Mouse (Mus musculus) gastrocnemius, postnatal 14 days (tissue): ENCODE results near the gene Ccser1. TPM values are rescaled to one million over a fixed set of nuclear protein-coding genes. Genes with fewer than 3 reads are reported as not detected.

Experiments
- DNase-seq: peaks from one replicate; pipeline ENCODE4 v3.0.0; 2021; ENCODE audit warnings: mixed read lengths
- intact Hi-C: fragments of 180-260 bp; cut with DNase I; formaldehyde crosslinking; loops from one replicate; pipeline ENCODE4 v1.15.1; 2025; ENCODE audit warnings: low total_unique reads
- total RNA-seq, 2 experiments: library from RNA; stranded (reverse); gene quantifications; 2 replicates each; pipeline ENCODE4 v1.2.3; 2021

Ccser1 gene
- total RNA-seq, 2 experiments from 2014 or later = 2.0 to 4.0 TPM

DNA sequence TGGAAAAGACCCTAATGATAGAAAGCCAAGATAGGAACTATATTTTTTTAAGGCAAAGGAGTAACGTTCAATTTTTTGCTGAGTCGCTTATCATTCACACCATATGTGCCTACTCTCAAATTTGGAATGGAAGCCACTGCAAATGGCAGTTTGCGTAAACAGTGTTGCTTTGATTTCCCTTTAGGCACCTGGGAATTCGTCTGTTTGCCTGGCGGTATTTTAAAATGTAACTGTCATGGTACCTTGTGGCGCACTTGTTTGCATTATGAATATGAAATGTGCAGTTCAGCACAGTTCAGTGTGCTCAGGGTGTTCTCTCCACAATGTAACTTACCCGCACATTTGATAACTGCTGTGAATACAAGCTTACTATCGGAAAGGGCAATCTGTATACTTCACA, 387.8 kb downstream of the Ccser1 start:
- intact Hi-C loops = no loop called here
- no peak for DNase-seq

DNA sequence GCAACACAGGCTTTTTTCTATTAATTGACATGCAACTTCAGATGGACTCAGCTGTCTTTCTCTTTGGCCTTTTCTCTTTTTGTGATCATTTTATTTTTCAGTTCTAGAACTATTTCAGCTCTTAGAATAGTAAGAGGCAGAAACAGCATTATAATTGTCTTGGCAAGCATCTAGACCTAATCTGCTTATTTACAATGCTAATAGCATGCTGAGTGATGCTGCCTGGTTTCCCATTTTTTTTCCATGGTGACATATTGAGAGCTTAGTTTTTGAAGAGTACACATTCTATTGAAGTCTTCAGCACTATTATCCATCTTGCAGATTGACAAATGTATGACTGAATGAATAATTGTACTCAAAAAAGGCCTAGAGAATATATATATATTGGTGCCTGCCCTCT, 401.6 kb downstream of the Ccser1 start:
- intact Hi-C loops = no loop called here

DNA sequence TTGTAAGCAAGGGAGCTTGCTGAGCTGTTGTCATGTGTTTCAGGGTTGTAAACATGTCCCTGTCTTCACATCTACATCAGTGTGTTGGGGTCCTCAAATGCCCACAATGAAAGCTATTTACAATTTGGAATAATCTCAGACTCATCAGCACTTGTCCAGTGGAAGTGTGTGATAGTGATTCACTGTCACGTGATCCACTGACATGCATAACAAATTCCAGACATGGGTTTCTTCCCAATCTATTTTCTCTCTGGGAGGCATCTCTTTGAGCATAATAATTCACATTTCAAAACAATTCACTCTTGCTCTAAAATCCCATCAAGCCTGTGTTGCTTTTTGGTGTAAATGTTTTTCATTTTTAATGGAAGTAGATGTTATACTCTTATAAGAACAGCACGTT, 408.9 kb downstream of the Ccser1 start:
- no peak for DNase-seq
- intact Hi-C loops = no loop called here

More for the DNA sequence above, 401.6 kb downstream of the Ccser1 start:
- no peak for DNase-seq

DNA sequence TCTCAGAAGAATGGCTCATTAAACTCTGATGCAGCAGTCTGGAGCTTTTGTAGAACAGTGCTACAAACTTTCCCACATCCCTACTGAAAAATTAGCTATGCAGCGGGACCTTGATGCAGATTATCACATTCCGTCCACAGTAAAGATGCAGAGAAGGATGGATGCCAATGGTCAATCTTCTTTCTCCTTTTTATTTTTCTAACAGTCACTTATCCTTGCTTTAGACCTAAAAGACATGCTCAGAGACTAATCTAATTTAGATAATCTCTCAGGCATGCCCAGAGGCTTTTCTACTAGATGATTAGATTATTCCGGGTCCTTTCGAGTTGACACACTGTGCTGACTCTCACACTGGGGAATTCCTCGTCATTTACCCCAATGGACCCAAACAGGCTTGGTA, 421.8 kb downstream of the Ccser1 start:
- no peak for DNase-seq
- intact Hi-C loops = no loop called here

DNA sequence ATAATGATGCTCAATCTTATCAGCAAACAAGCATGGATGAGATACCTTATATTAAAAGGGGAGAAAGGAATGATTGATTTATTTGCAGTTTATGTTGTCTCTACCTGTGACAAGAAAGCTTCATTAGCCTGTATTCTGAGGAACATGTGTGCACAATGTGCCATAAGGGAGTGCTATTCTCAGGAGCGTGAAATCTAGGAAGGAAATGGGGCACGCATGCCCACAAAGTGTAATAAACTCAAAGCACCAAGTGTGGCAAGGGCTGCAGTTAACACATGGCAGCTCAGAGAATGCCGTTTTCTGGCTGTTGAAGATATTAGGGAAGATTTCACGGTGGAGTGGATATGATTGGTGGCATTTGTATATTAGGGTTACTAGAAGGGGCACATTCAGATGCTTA, 434.8 kb downstream of the Ccser1 start:
- intact Hi-C loops = no loop called here
- no peak for DNase-seq

DNA sequence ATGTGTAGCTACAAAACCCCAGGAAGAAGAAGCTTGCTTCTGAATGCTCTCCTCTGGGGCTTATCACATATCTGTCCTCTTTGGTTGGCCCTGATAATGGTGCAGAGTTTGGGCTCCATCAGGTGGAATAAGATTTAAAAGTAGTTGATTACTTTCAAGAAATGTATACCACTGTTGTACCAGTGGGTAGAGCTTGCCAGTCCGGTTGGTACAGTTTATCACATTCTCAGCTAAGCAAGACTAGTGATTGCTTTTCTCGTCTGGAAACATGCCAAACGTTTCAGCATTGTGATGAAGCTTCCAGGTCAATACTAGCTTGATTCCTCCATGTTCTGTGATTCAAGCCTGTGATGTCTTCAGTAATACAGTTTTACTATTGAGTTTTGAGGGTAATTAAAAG, 441.6 kb downstream of the Ccser1 start:
- DNase-seq = no peak
- intact Hi-C loops = no loop called here

DNA sequence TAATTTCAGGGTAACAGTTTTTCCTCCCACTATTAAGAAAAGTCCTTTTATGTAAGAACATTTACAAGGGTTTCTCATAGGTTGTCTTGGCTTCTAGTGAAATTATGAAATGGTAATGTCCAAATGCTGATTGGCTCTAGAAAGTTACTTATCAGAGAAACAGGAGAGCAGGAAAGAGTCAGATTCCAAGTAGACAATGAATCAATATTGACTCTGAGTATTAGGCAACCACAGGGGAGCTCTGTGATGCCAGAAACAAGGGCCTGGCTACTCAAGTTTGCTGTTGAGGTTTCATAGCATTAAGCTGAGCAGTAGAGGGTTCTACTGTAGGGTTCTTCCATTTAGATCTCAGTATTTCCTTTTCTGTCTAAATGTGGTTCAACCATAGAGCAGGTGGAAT, 481.3 kb downstream of the Ccser1 start:
- intact Hi-C loops = no loop called here
- no peak for DNase-seq

DNA sequence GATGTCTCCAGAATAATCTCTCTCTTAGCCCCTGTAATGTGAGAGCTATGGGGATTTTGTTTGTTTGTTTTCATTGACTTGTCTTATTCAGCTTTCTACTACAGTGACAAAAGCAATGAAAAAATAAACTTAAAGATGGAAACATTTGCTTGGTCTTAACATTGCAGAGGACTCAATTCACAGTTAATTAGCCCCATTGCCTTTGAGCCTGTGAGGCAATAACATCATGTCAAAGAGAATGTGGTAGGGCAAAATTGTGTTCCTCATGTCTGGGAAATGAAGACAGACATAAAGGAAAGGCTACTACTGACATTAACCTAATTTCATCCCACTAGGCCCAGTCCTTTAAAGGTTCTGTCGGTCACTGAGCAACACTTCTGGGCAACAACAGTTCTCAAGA, 484.4 kb downstream of the Ccser1 start:
- no peak for DNase-seq
- intact Hi-C loops = no loop called here

DNA sequence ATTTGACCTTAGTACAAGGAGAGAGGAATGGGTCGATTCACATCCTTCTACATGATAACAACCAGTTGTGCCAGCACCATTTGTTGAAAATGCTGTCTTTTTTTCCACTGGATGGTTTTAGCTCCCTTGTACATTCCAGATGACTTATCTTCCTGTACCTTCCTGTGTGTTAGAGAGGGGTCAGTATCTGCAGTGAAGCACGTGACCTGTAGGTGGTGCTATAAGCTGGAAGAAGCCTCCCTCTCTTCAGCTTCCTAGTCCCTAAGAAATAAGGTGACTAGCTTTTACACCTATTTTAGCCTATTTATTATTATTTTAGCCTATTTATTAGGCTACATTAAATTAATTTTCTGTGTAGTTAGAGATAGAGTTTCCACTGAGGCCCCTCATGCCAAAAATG, 506.9 kb downstream of the Ccser1 start:
- no peak for DNase-seq
- intact Hi-C loops = no loop called here

DNA sequence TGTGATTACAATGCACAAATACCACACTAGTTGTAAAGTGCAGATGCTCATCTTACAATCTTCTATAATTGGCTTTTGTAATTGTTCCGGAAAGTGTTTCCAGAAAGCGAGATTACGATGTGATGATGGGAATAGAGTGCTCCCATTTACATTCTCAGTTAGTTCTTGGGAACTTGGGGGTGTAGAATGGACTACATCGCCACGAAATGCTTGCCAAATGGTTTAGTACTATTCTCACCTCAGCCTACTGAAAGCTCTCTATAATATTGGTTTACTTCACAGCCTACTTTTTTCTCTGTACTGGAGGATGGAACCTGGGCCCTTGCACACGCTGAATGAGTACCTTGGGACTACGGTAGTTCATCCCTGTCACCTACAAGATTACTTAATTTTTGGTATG, 522.9 kb downstream of the Ccser1 start:
- intact Hi-C loops = no loop called here
- no peak for DNase-seq

DNA sequence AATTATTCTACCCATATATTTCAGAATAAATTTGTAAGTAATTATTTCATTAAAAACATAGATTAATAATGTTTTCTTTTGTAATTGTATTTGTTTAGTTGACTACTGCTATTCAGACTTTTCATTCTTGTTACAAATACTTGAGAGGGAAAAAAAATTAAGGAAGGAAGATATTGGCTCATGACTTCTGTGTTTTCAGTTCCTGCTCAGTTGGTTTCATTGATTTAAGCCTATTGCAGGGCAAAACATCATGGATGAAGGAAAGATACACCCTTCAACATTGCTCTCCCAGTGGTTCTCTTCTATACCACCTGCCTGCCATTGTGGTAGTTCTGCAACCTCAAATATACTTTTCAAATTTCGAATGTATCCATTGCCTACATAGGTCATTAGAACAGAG, 541.1 kb downstream of the Ccser1 start:
- intact Hi-C loops = no loop called here
- no peak for DNase-seq

DNA sequence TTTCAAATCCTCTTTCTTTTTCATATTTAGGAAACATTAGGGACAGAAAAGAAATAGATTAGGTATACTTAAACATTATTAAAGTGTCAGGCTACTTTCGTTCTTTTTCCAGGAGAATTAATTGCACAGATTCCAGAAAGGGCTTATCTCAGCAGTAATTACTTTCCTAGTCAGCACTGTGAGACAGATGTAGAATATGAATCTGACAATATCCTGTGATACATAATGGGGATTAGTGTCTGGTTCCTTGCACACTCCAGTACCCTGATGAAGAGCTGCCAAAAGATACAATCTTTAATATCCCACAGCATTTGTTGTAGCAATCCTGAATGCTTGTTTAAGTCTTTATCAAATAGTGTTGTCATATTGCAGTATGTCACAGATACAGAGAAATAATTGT, 548.9 kb downstream of the Ccser1 start:
- intact Hi-C loops = no loop called here
- no peak for DNase-seq

DNA sequence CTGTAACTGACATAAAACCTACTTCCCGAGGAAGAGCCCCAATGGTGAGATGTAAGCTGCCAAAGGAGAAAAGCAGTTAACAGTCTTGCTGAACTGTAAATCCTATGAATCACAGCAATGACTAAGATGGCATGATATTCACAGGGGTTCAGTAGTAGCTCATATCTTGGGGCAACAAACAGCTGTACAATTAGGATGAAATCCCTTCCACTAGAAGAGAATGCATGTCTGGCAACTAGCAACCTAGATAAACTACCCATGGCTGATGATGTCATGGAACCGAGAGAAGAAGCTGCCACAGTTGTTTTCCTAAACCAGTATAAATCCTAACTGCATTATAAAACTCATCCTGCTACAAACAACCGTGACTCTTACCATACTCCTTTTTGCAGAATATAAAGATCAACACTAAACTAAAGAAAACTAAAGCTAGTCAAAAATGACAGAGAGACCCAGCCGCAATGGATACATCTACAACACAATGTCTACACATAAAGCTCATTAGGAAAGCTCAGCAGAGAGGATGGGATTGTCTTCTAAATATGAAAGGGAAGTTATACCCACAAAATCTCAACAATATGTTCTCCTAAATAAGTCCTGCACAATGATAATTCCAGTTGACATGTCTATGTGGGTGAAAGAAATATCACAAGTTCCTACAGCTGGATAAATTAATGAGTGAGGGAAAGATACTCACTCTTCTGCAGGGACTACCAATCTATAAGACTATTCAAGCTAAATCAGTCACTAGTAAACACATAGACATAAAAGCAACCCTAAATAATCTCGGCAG, 550.2 kb downstream of the Ccser1 start:
- DNase-seq = no peak
- intact Hi-C loops = no loop called here

DNA sequence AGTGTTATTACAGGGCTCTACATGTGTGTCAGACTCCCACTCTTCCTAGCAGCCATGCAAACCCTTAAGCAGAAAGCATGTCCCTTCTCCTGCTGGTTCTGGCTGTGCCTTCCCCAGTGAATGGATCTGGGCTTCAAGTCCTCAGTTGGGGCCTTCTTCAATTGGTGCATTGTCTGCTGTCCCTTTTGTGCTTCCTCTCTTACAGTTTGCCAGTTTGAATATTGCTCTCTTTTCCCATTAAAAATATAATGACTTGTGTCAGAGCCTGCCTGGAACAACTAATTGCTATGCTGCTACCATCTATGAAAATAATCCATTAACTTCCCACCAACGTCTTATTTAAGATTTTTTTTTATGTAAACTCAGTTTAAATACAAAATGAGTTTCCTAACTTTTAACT, 566.2 kb downstream of the Ccser1 start:
- no peak for DNase-seq
- intact Hi-C loops = no loop called here

DNA sequence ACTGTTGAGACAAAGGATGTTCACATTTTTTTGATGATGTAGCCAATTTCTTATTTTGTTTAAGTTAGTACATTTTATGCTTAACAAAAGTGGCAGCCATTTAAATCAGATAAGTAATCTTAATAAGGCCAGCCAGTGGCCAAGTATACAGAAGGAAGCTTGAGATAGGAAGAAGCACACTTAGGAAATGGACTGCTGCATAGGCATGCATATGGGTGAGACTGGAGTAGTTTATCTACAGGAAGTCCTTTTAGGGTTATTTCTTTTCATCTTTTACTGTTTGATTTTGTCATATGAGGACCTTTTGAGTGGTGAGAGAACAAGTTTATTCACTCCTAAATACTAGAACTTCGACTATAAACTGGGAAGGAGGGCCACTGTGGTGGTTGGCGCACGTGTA, 582.0 kb downstream of the Ccser1 start:
- DNase-seq = no peak

DNA sequence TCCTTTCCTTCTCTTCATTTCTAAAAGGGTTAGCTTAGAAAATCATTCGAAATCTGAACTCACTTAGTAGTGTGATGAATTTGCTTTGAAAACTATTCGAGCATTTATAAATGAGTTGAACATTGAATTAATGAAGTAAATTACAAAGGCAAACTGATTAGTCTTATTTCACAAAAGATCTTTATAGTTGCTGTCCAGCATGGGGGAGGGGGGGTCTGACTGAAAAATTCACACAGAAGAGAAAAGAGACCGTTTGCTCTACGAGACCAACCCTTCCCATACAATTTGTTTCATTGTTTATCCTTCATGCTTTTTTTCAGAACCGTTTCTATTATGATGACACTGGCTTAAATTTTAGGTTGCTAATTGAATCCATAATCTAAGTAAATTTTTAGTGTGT, 583.3 kb downstream of the Ccser1 start:
- intact Hi-C loops = no loop called here

More for the DNA sequence above, 582.0 kb downstream of the Ccser1 start:
- intact Hi-C loops = no loop called here

DNA sequence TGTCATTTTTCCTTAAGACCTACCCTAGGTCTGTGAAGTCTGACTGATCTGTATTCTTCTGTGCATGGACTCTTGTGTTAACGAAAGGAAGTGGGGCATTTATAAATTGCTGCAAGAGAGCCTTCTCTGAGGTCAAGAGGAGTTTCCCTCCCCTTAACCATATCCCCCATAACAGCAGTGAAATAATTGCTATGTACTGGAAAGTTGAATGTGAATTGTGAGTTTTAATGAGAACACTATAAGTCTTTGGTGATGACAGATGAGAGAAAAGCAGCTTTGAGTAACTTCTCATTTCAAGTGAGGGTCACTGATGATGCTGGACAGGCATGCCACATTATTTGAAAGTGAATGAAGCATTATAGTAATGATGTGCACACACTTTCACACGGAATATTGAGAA, 585.7 kb downstream of the Ccser1 start:
- intact Hi-C loops = no loop called here
- no peak for DNase-seq

More for the DNA sequence above, 583.3 kb downstream of the Ccser1 start:
- DNase-seq = no peak

DNA sequence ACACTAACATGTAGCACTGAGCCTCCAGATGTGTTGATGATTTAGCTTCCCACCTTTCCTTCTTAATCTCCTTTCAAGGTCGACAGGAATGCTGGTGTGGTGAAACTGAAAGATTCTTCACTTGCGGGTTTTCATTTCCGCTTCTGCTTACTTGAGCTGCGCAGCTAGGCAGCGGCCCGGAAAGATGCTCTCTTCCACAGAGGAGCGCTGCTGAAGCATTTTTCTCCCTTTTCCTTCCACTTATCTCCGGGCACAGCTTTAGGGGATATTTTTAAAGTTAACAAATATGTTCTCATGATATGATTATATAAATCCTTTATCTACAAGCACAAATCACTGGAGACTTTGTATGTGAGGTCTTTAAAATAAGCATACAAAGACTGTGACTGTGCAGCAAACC, 587.0 kb downstream of the Ccser1 start:
- intact Hi-C loops = no loop called here

DNA sequence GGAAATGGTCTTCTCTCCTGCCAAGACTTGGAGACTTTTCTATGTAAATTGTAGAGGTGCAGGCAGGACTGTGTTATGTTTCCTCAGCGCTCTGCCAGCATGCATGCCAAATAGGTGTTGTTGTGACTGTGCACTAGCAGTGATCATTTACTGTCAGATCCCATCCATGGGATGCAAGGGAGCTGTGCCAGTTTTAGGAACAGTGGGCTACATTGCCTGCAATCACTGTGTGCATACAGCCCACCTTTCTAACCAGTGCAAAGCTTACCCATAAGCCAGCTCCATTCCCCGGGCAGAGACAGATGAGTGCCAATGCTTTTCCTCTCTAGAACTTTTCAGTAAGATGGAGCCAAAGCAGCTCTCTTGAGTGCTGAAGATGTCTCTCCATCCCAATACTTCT, 606.6 kb downstream of the Ccser1 start:
- DNase-seq = no peak

More for the DNA sequence above, 587.0 kb downstream of the Ccser1 start:
- no peak for DNase-seq

DNA sequence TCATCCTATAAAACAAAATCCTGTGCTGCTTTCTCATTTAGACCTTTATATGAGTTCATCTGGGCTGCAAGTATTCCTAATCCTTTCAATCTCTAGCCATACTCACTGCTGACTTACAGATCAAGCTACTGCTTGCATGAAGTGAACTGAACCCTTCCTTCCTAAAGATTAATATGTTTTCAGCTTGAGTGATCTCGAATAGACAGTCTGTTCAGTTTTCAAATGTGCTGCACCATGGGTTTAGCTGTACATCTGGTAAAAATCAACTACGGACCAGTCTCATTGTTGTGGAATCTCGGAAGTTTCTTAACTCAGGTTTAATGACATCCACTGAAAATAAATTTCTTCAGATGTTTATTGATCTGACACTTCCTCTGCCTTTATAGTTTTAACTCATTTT, 620.8 kb downstream of the Ccser1 start:
- no peak for DNase-seq
- intact Hi-C loops = no loop called here

More for the DNA sequence above, 606.6 kb downstream of the Ccser1 start:
- intact Hi-C loops = no loop called here

DNA sequence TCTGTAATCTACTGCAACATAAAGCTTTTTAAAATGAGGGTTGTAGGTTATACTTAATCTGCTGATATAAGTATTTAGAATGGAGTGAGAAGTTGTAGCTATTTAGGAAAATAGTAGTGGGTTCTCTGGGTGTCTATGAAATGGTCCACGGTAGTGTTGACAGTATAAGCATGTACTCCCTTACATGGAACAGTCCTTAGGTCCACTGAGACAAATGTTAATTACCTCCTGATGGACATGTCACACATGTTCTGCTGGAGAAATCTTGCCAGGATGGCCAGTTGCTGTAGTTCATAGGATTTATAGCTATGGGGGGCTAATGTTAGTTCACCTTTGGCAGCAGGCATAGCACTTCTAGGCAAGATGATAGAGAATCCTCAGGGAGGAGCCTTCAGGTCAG, 625.4 kb downstream of the Ccser1 start:
- no peak for DNase-seq
- intact Hi-C loops = no loop called here

DNA sequence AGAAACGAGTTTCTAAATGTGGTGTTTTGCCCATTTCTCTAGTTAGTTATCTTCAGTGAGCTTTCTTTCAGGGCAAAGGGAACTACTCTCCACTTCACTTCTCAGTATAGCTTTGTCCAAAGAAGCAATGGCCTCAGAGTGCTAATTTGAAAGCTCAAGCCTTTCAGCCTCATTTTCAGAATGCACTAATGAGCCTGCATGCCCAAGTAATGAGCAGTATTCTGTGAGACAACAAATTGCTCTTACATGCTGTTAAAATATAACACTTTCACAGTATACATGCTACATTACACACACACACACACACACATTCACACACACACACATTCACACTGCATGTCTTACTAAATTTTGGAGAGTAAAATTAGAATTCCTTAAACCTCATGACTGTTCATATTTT, 637.6 kb downstream of the Ccser1 start:
- intact Hi-C loops = no loop called here
- DNase-seq = no peak
